Mouse (Mus musculus) left cerebral cortex, adult 18-20 months (tissue): ENCODE results near the gene Grpel1. TPM values are rescaled to one million over a fixed set of nuclear protein-coding genes. Genes with fewer than 3 reads are reported as not detected.

Experiments used
- DNase-seq, 2 experiments: peaks; one replicate each; pipeline ENCODE4 v3.0.0; 2021 to 2022; ENCODE audit warnings: low spot score in 2 of 2, mixed read lengths in 1 of 2
- total RNA-seq, 2 experiments: library from RNA; stranded (reverse); gene quantifications; 2 replicates each; pipeline ENCODE4 v1.2.3; 2021

Grpel1 gene
- total RNA-seq, 2 experiments from 2014 or later = 22.8 to 24.0 TPM

DNA sequence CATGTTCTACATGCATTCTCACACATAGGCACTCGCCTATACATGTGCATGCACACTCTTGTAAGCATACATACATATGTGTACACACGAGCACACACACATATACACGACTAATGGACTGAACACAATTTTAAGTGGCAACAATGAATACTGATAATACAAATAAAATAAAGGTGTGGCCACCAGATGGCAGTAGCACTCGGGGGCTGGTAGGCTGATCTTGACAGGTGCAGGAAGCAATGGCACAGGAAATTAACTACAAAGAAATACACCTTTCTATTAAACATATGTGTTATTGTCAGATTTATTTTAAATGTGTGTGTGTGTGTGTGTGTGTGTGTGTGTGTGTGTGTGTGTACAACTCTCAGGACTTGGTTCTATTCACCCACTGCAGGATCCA, 5.9 kb upstream of the Grpel1 start:
- DNase-seq = peak; percentile 17 to 40

GRCm38 (mm10) chr5:36460712-36461111, 4.1 kb upstream of the Grpel1 start:
- no peak for DNase-seq

DNA sequence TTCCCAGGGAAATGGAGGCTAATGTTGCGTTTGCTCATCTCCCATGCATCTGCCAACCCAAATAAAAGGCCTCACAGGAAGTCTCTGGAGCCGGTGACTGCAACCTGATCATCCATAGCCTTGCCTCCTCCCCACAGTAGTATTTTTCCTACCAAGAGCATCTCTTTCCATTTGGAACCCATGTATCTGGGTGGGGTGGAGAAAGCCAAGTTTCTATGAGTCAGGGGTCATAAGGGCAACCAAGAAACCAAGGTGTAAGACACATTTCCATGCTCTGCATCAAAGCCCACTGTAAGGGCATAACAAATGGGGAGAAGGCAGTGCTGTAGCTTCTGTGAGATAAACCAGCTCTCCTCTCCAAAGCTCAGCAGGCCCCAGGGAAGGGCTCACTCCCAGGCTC, 3.6 kb upstream of the Grpel1 start:
- no peak for DNase-seq

DNA sequence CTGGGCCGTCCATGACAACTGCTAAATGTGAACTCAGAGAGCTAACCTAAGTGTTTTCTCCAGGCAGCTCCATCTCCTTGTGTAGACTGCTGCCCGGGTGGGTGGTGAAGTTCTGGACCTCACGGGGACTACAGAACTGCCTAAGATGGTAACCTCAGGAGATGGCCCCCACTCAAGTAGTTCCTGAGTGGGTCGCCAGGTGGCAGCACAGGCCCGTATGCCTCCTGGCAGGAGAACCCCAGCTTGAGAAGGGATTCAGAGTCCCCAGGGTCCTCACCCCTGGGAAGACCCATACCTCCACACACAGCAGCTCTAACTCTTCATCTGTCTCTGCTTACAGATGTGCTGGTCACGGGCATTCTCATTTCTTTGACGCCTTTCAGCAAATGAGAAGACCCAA, 2.0 kb upstream of the Grpel1 start:
- peak; percentile 75 to 83 for DNase-seq

- no peak for DNase-seq
Observed at GRCm38 (mm10) chr5:36463391-36463790, 1.4 kb upstream of the Grpel1 start.

- DNase-seq = no peak
Observed at GRCm38 (mm10) chr5:36465889-36466288, 1.1 kb downstream of the Grpel1 start.

DNA sequence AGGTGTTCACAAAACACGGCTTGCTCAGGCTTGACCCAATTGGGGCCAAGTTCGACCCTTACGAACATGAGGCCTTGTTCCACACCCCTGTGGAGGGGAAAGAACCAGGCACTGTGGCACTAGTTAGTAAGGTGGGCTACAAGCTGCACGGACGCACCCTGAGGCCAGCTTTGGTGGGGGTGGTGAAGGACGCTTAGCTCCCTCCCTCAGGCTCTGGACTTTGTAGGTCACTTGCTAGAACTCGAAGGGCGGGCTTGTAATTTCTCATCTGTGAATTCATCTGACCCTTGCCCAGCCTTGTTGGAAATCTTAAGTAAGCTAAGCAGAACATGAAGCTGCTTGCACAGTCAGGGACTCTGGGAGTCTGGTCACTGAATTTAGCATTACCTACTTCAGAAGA, 6.4 kb downstream of the Grpel1 start:
- DNase-seq = no peak

DNA sequence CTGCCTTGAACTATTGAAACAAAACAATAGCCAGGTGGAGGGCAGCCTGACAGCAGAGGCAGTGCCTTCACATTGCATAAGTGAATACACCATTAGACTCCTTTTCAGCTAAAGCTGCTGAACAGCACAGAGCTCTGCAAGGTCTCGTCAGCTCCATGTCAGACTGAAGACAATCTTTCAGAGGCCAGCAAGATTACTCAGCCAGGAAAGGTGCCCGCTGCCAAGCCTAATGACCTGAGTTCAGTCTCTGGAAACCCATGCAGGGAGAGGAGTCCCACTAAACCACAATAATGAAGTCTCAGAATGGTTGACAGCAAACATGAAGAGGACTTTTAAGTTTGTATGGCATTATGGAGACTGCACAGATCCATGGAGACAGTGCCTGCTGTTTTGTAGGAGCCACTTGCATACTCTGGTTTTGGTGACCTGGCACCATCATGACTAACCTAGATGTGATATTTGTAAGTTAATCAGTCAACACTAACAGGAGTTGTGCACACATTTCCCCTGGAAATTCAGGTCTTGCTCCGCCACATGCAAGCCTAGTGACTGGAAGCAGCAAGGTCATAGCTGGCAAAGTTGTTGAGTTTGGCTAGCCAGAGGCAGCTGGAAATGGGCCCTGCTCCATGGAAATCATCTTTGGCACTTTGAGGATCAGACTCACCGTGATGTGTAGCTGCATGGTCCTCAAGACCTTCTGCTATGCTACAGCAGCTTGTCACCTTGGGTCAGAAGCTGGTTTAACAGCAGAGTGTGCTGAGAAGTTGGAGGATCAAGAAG, 8.3 kb downstream of the Grpel1 start:
- DNase-seq = no peak

- DNase-seq = peak; percentile 69 to 77
Observed at GRCm38 (mm10) chr5:36474283-36474682, 9.5 kb downstream of the Grpel1 start.

DNA sequence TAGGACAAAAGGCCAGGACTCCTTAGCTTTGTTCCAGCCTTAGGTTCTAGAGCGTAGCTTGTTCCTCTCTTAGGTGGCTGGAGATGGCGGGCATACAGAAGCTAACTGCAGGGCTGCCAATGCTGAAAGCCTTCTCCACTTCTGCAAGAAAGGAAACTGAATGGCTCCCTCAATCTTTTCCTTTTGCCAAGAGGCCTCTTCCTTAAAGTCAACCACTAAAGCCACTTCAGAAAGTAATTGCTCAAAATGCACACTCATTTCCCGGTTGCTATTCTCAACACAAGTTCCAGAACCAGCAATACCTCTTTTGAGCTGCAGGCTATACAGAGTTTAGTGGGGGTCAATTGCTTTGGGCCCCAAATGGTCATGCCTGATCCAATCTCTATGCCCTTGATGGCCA, 12.7 kb downstream of the Grpel1 start:
- no peak for DNase-seq

- DNase-seq = no peak
Observed at GRCm38 (mm10) chr5:36478540-36479420, 14.0 kb downstream of the Grpel1 start.

- DNase-seq = no peak
Observed at GRCm38 (mm10) chr5:36479735-36480134, 14.9 kb downstream of the Grpel1 start.

DNA sequence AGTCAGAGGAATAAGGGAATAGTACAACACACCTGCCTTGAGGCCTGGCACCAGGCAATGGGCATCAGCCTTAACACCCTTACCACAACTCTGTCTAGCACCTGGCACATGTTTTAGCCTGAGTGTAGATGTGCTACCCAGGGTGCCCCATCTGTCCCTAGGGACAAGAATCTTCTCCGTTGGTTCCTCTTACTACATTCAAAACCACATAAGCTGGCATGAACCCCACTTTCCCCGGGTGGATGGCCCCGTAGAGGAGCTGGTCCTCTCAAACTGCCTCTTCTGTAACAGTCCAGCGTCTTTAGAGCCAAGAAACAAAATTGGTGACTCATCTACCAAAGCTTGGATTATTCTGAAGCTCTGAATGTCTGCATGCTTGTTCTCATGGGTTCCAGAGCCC, 15.6 kb downstream of the Grpel1 start:
- no peak for DNase-seq

GRCm38 (mm10) chr5:36481114-36481513, 16.3 kb downstream of the Grpel1 start:
- DNase-seq = no peak

- DNase-seq = peak; percentile 17 to 41
Observed at GRCm38 (mm10) chr5:36483203-36484101, 18.7 kb downstream of the Grpel1 start.

DNA sequence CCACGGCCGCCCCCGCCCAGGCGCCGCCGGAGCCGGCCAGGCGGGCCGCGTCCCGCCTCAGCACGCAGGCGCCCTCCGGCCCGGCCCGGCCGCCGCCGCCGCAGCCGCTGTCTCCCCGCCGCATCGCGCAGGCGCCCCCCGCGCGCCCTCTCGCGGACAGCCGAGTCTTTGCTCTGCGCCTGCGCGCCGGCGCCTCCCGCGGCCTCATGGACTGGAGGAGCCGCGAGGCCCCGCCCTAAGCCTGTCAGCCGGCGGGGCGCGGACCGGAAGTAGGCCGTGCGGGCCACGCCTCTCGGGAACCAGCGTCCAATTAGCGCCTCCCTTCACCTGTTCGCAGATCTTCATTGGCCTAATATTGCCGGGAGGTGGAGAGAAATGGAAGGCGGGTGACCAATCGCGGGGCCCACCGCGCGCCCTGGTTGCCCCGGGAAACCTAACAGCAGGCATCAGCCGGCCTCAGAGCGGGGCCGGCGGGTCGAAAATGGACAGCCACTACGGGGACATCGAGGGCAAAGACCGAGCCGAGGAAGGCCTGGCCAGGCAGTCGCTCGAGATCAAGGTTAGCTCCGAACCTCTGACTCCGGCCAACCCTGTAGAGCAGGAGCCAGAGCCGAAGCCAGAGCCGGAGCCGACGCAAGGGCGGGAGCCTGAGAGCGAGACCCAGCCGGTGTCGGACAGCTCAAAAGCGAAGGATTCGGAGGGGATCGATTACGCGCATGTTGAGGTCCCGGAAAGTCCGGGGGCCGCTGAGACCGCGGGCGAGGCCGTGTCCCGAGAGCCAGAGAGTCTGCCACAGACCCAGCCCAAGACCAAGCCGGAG, 19.6 kb downstream of the Grpel1 start, which contains the start of the genes Tada2b and Ccdc96:
Gene Tada2b (minus strand): TSS at position 115 of the 820 bp plus-strand sequence.
Gene Ccdc96 (plus strand): TSS at position 418 of the 820 bp plus-strand sequence.
- DNase-seq = peak; percentile 94 to 98

DNA sequence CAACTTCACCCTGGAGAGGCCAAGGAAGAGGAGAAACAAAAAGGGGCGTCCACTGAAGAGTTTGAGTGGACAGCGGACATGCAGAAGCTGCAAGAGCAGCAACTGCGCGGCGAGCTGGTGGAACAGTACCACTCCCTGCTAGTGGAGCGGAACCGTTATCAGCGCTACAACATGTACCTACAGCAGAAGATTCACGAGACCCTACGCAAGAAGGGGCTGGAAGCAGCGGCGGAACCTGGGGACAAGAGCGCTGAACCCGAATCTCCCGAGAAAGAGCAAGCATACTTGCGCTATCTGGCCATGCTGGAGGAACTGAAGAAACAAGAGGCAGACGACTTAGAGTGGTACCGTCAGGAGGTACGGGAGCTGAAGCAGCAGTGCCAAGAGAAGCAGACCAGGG, 20.5 kb downstream of the Grpel1 start:
- no peak for DNase-seq

GRCm38 (mm10) chr5:36489225-36489624, 24.4 kb downstream of the Grpel1 start:
- no peak for DNase-seq

GRCm38 (mm10) chr5:36493919-36494318, 29.1 kb downstream of the Grpel1 start:
- DNase-seq = peak; percentile 40 to 43

GRCm38 (mm10) chr5:36494709-36495108, 29.9 kb downstream of the Grpel1 start:
- peak in 1 of 2 experiments; percentile 24 for DNase-seq
